Mouse (Mus musculus): ENCODE data around the gene D6Ertd527e. TPM values are rescaled to one million over a fixed set of nuclear protein-coding genes. Genes with fewer than 3 reads are reported as not detected.

Gene D6Ertd527e
- polyA plus RNA-seq, 1 experiment = 0.05 TPM

- TF ChIP-seq GATA1 (IDR thresholded peaks at IDR 0.05; ENCODE audit: low read length) = no peak
These were observed 57.1 kb downstream of the D6Ertd527e start for GRCm38 (mm10) chr6:87161391-87162263.

Other genes with a start within 250 kb of the D6Ertd527e start
- 60.3 and 98.9 TPM in 2 replicates for gene Nfu1, start 95.5 kb upstream of the D6Ertd527e start, polyA plus RNA-seq (2012)
- gene Gfpt1, start 61.9 kb upstream of the D6Ertd527e start, polyA plus RNA-seq (2012) = 13.5 and 37.0 TPM in 2 replicates
- not detected in 2 replicates for gene Antxr1, start 231.1 kb downstream of the D6Ertd527e start, polyA plus RNA-seq (2012)
- not detected in 2 replicates for gene Gkn1, start 246.2 kb downstream of the D6Ertd527e start, polyA plus RNA-seq (2012)